Mouse (Mus musculus) thymus, adult 2 months (tissue): ENCODE results near the gene Coasy. TPM values are rescaled to one million over a fixed set of nuclear protein-coding genes. Genes with fewer than 3 reads are reported as not detected.
A peak's percentile ranks its signal among the peaks of the same experiment; 100 is the strongest.

Experiments used
- DNase-seq: peaks from one replicate; pipeline ENCODE4 v3.0.0; 2021
- H3K27ac ChIP-seq: fragments of 200-500 bp; 2 replicates; pipeline ENCODE4 v1.5.1; 2012; ENCODE audit warnings: low read length, control low read depth; ENCODE audit not compliant: control insufficient read depth, insufficient read depth
- H3K27me3 ChIP-seq: fragments of 200-500 bp; 2 replicates; pipeline ENCODE4 v1.6.1; 2012; ENCODE audit warnings: mild to moderate bottlenecking, low read length, moderate library complexity, mixed read lengths; ENCODE audit not compliant: control insufficient read depth, insufficient read depth
- H3K36me3 ChIP-seq: fragments of 200-500 bp; 2 replicates; pipeline ENCODE4 v1.6.1; 2012; ENCODE audit warnings: mild to moderate bottlenecking, low read length, moderate library complexity; ENCODE audit not compliant: control insufficient read depth, insufficient read depth
- H3K4me1 ChIP-seq: fragments of 200-500 bp; replicated peaks from 2 replicates; pipeline ENCODE4 v1.6.1; 2012; ENCODE audit warnings: low read length; ENCODE audit not compliant: control insufficient read depth, insufficient read depth
- H3K4me3 ChIP-seq: fragments of 200-500 bp; 2 replicates; pipeline ENCODE4 v1.5.1; 2012; ENCODE audit warnings: mild to moderate bottlenecking, low read length, control low read depth, moderate library complexity; ENCODE audit not compliant: control insufficient read depth, insufficient read depth
- CTCF ChIP-seq: fragments of 200-500 bp; IDR thresholded peaks from 2 replicates; pipeline ENCODE4 v1.5.1; 2012; ENCODE audit warnings: mild to moderate bottlenecking, control low read depth, low read length, moderate library complexity, borderline replicate concordance; ENCODE audit not compliant: control insufficient read depth, poor library complexity, insufficient read depth; ENCODE audit errors: extremely low read depth
- POLR2A ChIP-seq: fragments of 200-500 bp; IDR thresholded peaks from 2 replicates; pipeline ENCODE4 v1.6.1; 2012; ENCODE audit warnings: mild to moderate bottlenecking, low read length, control low read depth, moderate library complexity; ENCODE audit not compliant: control insufficient read depth, poor library complexity, insufficient read depth; ENCODE audit errors: extremely low read depth
- WGBS: fragments of 180-500 bp; shearing (Covaris S2); methylation state at CpG from one replicate; pipeline ENCODE4 v1.1.7; 2018; 5-methylcytosine and 5-hydroxymethylcytosine counted together
- polyA plus RNA-seq: library from polyadenylated mRNA; depleted of rRNA; stranded (reverse); fragments of >200 nt; gene quantifications from 2 replicates; pipeline ENCODE4 v1.2.3, GENCODE M21; 2012

The Coasy gene
- polyA plus RNA-seq, 1 experiment, result 74.2 TPM

DNA sequence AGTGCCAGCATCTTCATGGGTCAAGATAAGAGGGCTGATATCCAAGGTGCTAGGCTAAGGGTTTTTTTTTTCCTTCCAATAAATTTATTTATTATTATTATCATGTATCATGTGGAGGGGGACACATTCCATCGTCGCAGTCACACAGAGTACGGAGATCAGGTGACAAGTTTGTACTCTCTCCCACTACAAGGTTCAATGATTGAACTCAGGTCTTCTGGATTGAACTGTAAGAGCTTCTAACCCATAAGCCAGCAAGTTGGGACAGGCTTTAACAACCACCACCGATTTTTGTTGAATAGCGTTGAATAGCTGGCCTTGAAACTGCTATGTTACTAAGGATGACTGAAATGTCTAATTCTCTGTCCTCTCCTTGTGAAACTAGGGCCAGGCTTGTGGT, 1.9 kb upstream of the Coasy start:
- peaks cover 5% of the 10 kb centered on the region; the same call in 1 of the 2 replicates for H3K27me3 ChIP-seq
- H3K27ac ChIP-seq, result no peak overlapping the region
- DNase-seq, result no peak
- WGBS, result 84% methylated on average over 5 of the region's 5 CpGs
- H3K36me3 ChIP-seq, result no peaks in the 10 kb centered on the region
- peaks cover 20% of the 10 kb centered on the region for H3K4me1 ChIP-seq
- no peak overlapping the region for H3K4me3 ChIP-seq
- no peak for TF ChIP-seq POLR2A
- no peak for TF ChIP-seq CTCF

DNA sequence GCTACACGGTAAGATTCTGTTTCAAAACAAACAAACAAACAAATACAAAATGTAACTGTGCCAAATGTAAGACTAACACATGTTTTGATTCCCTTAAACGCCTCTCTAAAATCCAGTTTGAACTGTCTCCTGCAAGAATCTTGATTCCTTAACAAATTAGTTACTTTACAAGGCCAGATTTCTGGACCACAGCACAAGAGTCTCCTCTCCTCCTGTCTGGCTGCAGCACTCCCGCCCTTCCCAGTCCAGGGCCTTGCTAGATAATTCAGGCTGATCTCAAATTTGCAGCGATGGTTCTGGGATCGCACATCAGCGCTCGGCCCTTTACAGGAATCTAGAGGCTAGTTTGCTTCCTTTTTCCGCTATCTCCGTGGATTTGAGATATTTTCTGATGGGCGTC, 706 bp upstream of the Coasy start:
- Histone ChIP-seq H3K36me3 (no peaks in the 10 kb centered on the region), H3K4me3 (peak overlapping the region; percentile 84), H3K27ac (peak overlapping the region; percentile 67; the same call in 1 of the 2 replicates), H3K4me1 (peaks cover 30% of the 10 kb centered on the region), H3K27me3 (peaks cover 5% of the 10 kb centered on the region; the same call in 1 of the 2 replicates)
- no peak for TF ChIP-seq CTCF
- no peak for TF ChIP-seq POLR2A
- DNase-seq, result no peak
- WGBS, result 21% methylated on average over 10 of the region's 10 CpGs

DNA sequence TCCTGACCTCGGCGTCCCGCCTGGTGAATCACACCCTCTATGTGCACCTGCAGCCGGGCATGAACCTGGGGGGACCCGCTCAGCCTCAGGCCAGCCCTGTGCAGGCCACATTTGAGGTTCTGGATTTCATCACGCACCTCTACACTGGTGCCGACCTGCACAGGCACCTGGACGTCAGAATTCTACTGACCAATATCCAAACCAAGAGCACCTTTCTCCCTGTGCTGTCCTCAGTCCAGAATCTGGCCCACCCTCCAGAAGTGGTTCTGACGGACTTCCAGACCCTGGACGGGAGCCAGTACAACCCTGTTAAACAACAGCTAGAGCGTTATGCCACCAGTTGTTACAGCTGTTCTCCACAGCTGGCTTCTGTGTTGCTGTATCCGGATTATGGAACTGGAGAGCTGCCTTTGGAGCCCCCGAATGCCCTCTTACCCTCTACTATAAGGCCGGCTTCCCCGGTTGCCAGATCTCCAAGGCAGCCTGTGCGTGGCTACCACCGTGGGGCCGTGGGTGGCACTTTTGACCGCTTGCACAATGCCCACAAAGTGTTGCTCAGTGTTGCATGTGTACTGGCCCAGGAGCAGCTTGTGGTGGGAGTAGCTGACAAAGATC, 825 bp downstream of the Coasy start:
- peaks cover 39% of the 10 kb centered on the region for H3K4me1 ChIP-seq
- H3K36me3 ChIP-seq, result no peaks in the 10 kb centered on the region
- H3K27ac ChIP-seq, result no peak overlapping the region; the same call in 1 of the 2 replicates
- H3K4me3 ChIP-seq, result peak overlapping the region; percentile 89
- WGBS, result 44% methylated on average over 19 of the region's 19 CpGs
- no peak for DNase-seq
- peaks cover 5% of the 10 kb centered on the region; the same call in 1 of the 2 replicates for H3K27me3 ChIP-seq
- TF ChIP-seq POLR2A (no peak), CTCF (no peak)

DNA sequence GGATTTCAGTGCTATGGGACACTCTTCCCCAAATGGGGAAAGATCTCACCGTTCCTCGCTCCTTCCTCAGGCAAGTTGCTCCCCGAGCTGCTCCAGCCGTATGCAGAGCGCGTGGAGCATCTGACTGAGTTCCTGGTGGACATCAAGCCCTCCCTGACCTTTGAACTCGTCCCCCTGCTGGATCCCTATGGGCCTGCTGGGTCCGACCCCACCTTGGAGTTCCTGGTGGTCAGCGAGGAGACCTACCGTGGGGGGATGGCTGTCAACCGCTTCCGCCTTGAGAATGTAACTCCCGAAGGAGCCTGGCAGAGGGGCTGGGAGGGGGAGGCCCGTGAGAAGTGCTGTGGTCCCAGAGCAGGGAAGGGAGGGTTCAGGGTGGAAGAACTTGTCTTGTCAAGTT, 1.9 kb downstream of the Coasy start:
- Histone ChIP-seq H3K27ac (no peak overlapping the region), H3K4me1 (peaks cover 40% of the 10 kb centered on the region), H3K27me3 (peaks cover 3% of the 10 kb centered on the region; the same call in 1 of the 2 replicates), H3K4me3 (no peak overlapping the region), H3K36me3 (peaks cover 3% of the 10 kb centered on the region)
- WGBS, result 97% methylated on average over 14 of the region's 14 CpGs
- no peak for DNase-seq
- TF ChIP-seq POLR2A, result no peak
- TF ChIP-seq CTCF, result no peak

DNA sequence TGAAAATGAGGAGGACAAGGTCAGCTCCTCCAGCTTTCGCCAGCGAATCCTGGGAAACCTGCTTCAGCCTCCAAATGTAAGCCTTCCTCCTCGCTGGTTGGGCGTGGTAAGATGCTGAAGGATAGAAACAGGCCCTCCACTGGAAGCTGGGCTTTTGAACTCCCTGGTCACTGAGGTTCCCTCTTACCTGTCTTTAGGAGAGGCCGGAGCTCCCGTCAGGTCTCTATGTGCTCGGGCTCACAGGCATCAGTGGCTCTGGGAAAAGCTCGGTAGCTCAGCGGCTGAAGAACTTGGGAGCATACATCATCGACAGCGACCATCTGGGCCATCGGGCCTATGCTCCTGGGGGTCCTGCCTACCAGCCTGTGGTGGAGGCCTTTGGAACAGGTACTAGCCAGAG, 2.4 kb downstream of the Coasy start:
- no peak for DNase-seq
- Histone ChIP-seq H3K27ac (no peak overlapping the region), H3K36me3 (peaks cover 9% of the 10 kb centered on the region), H3K4me1 (peaks cover 35% of the 10 kb centered on the region), H3K27me3 (no peaks in the 10 kb centered on the region; the same call in 1 of the 2 replicates), H3K4me3 (no peak overlapping the region)
- TF ChIP-seq CTCF, result no peak
- TF ChIP-seq POLR2A, result no peak
- 97% methylated on average over 12 of the region's 12 CpGs for WGBS

DNA sequence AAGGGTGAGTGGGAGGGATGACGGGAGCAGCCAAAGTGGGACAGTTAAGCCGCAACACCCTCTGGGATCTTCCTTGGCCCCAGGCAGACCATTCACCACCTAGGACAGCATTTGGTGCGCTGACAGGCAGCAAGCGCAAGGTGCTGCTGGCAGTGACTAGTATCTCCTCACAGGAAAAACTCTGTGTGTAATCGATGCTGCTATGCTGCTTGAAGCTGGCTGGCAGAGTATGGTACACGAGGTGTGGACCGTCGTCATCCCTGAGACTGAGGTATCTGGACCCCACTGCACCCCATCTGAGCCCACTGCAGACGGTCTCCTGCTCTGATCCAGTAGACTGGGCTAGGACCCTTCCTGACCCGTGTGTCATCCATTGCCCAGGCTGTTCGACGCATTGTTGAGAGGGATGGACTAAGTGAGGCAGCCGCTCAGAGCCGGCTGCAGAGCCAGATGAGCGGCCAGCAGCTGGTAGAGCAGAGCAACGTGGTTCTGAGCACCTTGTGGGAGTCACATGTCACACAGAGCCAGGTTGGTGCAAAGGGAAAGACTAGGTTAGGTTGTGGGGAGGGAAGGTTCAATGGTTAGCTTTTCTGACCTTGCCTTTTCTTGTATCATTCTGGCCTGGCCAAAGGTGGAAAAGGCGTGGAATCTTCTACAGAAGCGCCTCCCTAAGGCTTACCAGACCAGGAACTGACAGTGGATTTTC, 3.4 kb downstream of the Coasy start:
- Histone ChIP-seq H3K27ac (no peak overlapping the region), H3K4me3 (no peak overlapping the region), H3K4me1 (peaks cover 32% of the 10 kb centered on the region), H3K36me3 (peaks cover 18% of the 10 kb centered on the region), H3K27me3 (no peaks in the 10 kb centered on the region; the same call in 1 of the 2 replicates)
- DNase-seq, result no peak
- TF ChIP-seq CTCF, result no peak
- TF ChIP-seq POLR2A, result no peak
- WGBS, result 97% methylated on average over 18 of the region's 18 CpGs
